Mouse (Mus musculus): Measurements from ENCODE around the gene Paqr5.

GRCm38 (mm10) chr9:61907621-61908295 lies 118.9 kb downstream of the Paqr5 start:
- no peak for TF ChIP-seq ZNF384 (IDR thresholded peaks at IDR 0.05; ENCODE audit: low read depth, low read length)
- no peak for TF ChIP-seq ZC3H11A (IDR thresholded peaks at IDR 0.05; ENCODE audit: borderline replicate concordance, low read depth, low read length)
- TF ChIP-seq MAFK (IDR thresholded peaks at IDR 0.05; ENCODE audit: insufficient read depth, low read depth, low read length), result no peak
